Mouse (Mus musculus): ENCODE measurements around the gene Coro1a. TPM values are rescaled to one million over a fixed set of nuclear protein-coding genes. Genes with fewer than 3 reads are reported as not detected.
"Not testable (repeated sequence)": the region's sequence is repeated elsewhere in the genome, so short reads cannot be mapped to it uniquely, and the experiment has no call there.

Gene Coro1a
- polyA plus RNA-seq, 1 experiment from 2014 or later, result 38.5 TPM

- 92% methylated on average over 7 of the region's 7 CpGs for whole genome bisulfite sequencing
- DNase-seq (ENCODE audit: low spot score), result no peak
- peaks cover 27% of the 10 kb centered on the region for H3K4me1 ChIP-seq
- H3K27me3 ChIP-seq (replicated peaks; ENCODE audit: low read depth, poor library complexity, severe bottlenecking), result no peaks in the 10 kb centered on the region
- no peaks in the 10 kb centered on the region for H3K9me3 ChIP-seq
- H3K36me3 ChIP-seq (replicated peaks), result peaks cover 47% of the 10 kb centered on the region
- H3K27ac ChIP-seq (replicated peaks), result no peak overlapping the region
- H3K4me3 ChIP-seq, result peak overlapping the region; percentile 19; the same call in 1 of the 2 replicates
Measured at GRCm38 (mm10) chr7:126693781-126694180, 13.8 kb downstream of the Coro1a start.

GRCm38 (mm10) chr7:126693256-126693655, 14.3 kb downstream of the Coro1a start:
- H3K36me3 ChIP-seq (replicated peaks), result peaks cover 45% of the 10 kb centered on the region
- 40% methylated on average over 3 of the region's 3 CpGs for WGBS

GRCm38 (mm10) chr7:126692426-126692825, 15.2 kb downstream of the Coro1a start:
- WGBS, result 94% methylated on average over 26 of the region's 26 CpGs
- Histone ChIP-seq H3K4me1 (peaks cover 27% of the 10 kb centered on the region), H3K27me3 (replicated peaks; ENCODE audit: low read depth, poor library complexity, severe bottlenecking) (no peaks in the 10 kb centered on the region), H3K27ac (replicated peaks) (no peak overlapping the region), H3K9me3 (no peaks in the 10 kb centered on the region), H3K36me3 (replicated peaks) (peaks cover 39% of the 10 kb centered on the region), H3K4me3 (no peak overlapping the region)
- no peak for DNase-seq (ENCODE audit: low spot score)

More at GRCm38 (mm10) chr7:126693256-126693655, 14.3 kb downstream of the Coro1a start:
- Histone ChIP-seq H3K27me3 (replicated peaks; ENCODE audit: low read depth, poor library complexity, severe bottlenecking) (no peaks in the 10 kb centered on the region), H3K4me1 (peaks cover 27% of the 10 kb centered on the region), H3K9me3 (no peaks in the 10 kb centered on the region), H3K27ac (replicated peaks) (no peak overlapping the region), H3K4me3 (peak overlapping the region; percentile 19; the same call in 1 of the 2 replicates)
- DNase-seq (ENCODE audit: low spot score), result peak; percentile 74

GRCm38 (mm10) chr7:126691676-126692075, 15.9 kb downstream of the Coro1a start:
- H3K4me1 ChIP-seq, result peaks cover 19% of the 10 kb centered on the region
- H3K9me3 ChIP-seq, result no peaks in the 10 kb centered on the region
- H3K4me3 ChIP-seq, result no peak overlapping the region
- H3K36me3 ChIP-seq (replicated peaks), result peaks cover 34% of the 10 kb centered on the region
- H3K27ac ChIP-seq (replicated peaks), result no peak overlapping the region
- no peaks in the 10 kb centered on the region for H3K27me3 ChIP-seq (replicated peaks; ENCODE audit: low read depth, poor library complexity, severe bottlenecking)
- DNase-seq (ENCODE audit: low spot score), result no peak
- 71% methylated on average over 5 of the region's 5 CpGs for WGBS

GRCm38 (mm10) chr7:126690737-126691136, 16.9 kb downstream of the Coro1a start:
- no peaks in the 10 kb centered on the region for H3K9me3 ChIP-seq
- no peak for DNase-seq (ENCODE audit: low spot score)
- H3K4me1 ChIP-seq, result peaks cover 13% of the 10 kb centered on the region
- H3K4me3 ChIP-seq, result no peak overlapping the region
- no peak overlapping the region for H3K27ac ChIP-seq (replicated peaks)
- 87% methylated on average over 3 of the region's 3 CpGs for WGBS
- peaks cover 34% of the 10 kb centered on the region for H3K36me3 ChIP-seq (replicated peaks)
- no peaks in the 10 kb centered on the region for H3K27me3 ChIP-seq (replicated peaks; ENCODE audit: low read depth, poor library complexity, severe bottlenecking)

- H3K27ac ChIP-seq (replicated peaks), result no peak overlapping the region
- DNase-seq (ENCODE audit: low spot score), result no peak
- H3K9me3 ChIP-seq, result no peaks in the 10 kb centered on the region
- H3K4me1 ChIP-seq, result peaks cover 6% of the 10 kb centered on the region; the same call in 1 of the 2 replicates
- peaks cover 34% of the 10 kb centered on the region for H3K36me3 ChIP-seq (replicated peaks)
- WGBS, result 80% methylated on average over 3 of the region's 3 CpGs
- H3K4me3 ChIP-seq, result no peak overlapping the region
- H3K27me3 ChIP-seq (replicated peaks; ENCODE audit: low read depth, poor library complexity, severe bottlenecking), result no peaks in the 10 kb centered on the region
Measured at GRCm38 (mm10) chr7:126689021-126689420, 18.6 kb downstream of the Coro1a start.

GRCm38 (mm10) chr7:126688156-126688555, 19.4 kb downstream of the Coro1a start:
- not testable (repeated sequence) for H3K4me3 ChIP-seq; H3K27me3 ChIP-seq (replicated peaks; ENCODE audit: low read depth, poor library complexity, severe bottlenecking); DNase-seq (ENCODE audit: low spot score); H3K4me1 ChIP-seq; H3K9me3 ChIP-seq; H3K27ac ChIP-seq (replicated peaks)
- WGBS, result 88% methylated on average over 4 of the region's 4 CpGs
- H3K36me3 ChIP-seq (replicated peaks), result peaks cover 34% of the 10 kb centered on the region

- no peak overlapping the region for H3K4me3 ChIP-seq
- H3K4me1 ChIP-seq, result no peaks in the 10 kb centered on the region
- no peaks in the 10 kb centered on the region for H3K9me3 ChIP-seq
- DNase-seq (ENCODE audit: low spot score), result no peak
- H3K36me3 ChIP-seq (replicated peaks), result peaks cover 27% of the 10 kb centered on the region
- WGBS, result 97% methylated on average over 5 of the region's 5 CpGs
- H3K27ac ChIP-seq (replicated peaks), result no peak overlapping the region
- H3K27me3 ChIP-seq (replicated peaks; ENCODE audit: low read depth, poor library complexity, severe bottlenecking), result no peaks in the 10 kb centered on the region
Measured at GRCm38 (mm10) chr7:126681221-126681620, 26.4 kb downstream of the Coro1a start.

- WGBS, result 91% methylated on average over 5 of the region's 5 CpGs
- Histone ChIP-seq H3K36me3 (replicated peaks) (peaks cover 40% of the 10 kb centered on the region), H3K4me3 (no peak overlapping the region), H3K9me3 (no peaks in the 10 kb centered on the region), H3K27me3 (replicated peaks; ENCODE audit: low read depth, poor library complexity, severe bottlenecking) (no peaks in the 10 kb centered on the region), H3K4me1 (no peaks in the 10 kb centered on the region), H3K27ac (replicated peaks) (no peak overlapping the region)
- no peak for DNase-seq (ENCODE audit: low spot score)
Measured at GRCm38 (mm10) chr7:126679683-126680082, 27.9 kb downstream of the Coro1a start.

GRCm38 (mm10) chr7:126678545-126679341, 28.8 kb downstream of the Coro1a start:
- H3K9me3 ChIP-seq, result no peaks in the 10 kb centered on the region
- WGBS, result 83% methylated on average over 8 of the region's 8 CpGs
- no peaks in the 10 kb centered on the region for H3K4me1 ChIP-seq
- no peak overlapping the region for H3K27ac ChIP-seq (replicated peaks)
- no peak overlapping the region for H3K4me3 ChIP-seq
- no peaks in the 10 kb centered on the region for H3K27me3 ChIP-seq (replicated peaks; ENCODE audit: low read depth, poor library complexity, severe bottlenecking)
- DNase-seq (ENCODE audit: low spot score), result no peak
- peaks cover 49% of the 10 kb centered on the region for H3K36me3 ChIP-seq (replicated peaks)

GRCm38 (mm10) chr7:126676631-126677220, 30.9 kb downstream of the Coro1a start:
- 88% methylated on average over 4 of the region's 4 CpGs for WGBS
- peaks cover 67% of the 10 kb centered on the region for H3K36me3 ChIP-seq (replicated peaks)
- no peak overlapping the region for H3K4me3 ChIP-seq
- no peak for DNase-seq (ENCODE audit: low spot score)
- no peaks in the 10 kb centered on the region for H3K4me1 ChIP-seq
- no peak overlapping the region for H3K27ac ChIP-seq (replicated peaks)
- no peaks in the 10 kb centered on the region for H3K9me3 ChIP-seq
- H3K27me3 ChIP-seq (replicated peaks; ENCODE audit: low read depth, poor library complexity, severe bottlenecking), result no peaks in the 10 kb centered on the region

- WGBS, result 79% methylated on average over 1 of the region's 1 CpGs
- Histone ChIP-seq H3K9me3 (no peaks in the 10 kb centered on the region), H3K36me3 (replicated peaks) (peaks cover 73% of the 10 kb centered on the region)
Measured at GRCm38 (mm10) chr7:126676207-126676606, 31.4 kb downstream of the Coro1a start, which contains the start of gene Sult1a1. Gene Sult1a1 (minus strand): TSS chr7:126676432.

GRCm38 (mm10) chr7:126675104-126675503, 32.5 kb downstream of the Coro1a start:
- 93% methylated on average over 8 of the region's 8 CpGs for WGBS
- Histone ChIP-seq H3K27me3 (replicated peaks; ENCODE audit: low read depth, poor library complexity, severe bottlenecking) (no peaks in the 10 kb centered on the region), H3K4me1 (no peaks in the 10 kb centered on the region), H3K36me3 (replicated peaks) (peaks cover 76% of the 10 kb centered on the region), H3K9me3 (no peaks in the 10 kb centered on the region), H3K27ac (replicated peaks) (no peak overlapping the region), H3K4me3 (no peak overlapping the region)
- DNase-seq (ENCODE audit: low spot score), result no peak

More at GRCm38 (mm10) chr7:126676207-126676606, 31.4 kb downstream of the Coro1a start, which contains the start of gene Sult1a1:
- Histone ChIP-seq H3K4me1 (no peaks in the 10 kb centered on the region), H3K27me3 (replicated peaks; ENCODE audit: low read depth, poor library complexity, severe bottlenecking) (no peaks in the 10 kb centered on the region), H3K4me3 (no peak within 1 kb of the TSS), H3K27ac (replicated peaks) (no peak within 1 kb of the TSS)
- no peak for DNase-seq (ENCODE audit: low spot score)

Data from embryonic facial prominence, embryonic 10.5 days (tissue).